Mouse (Mus musculus): ENCODE results near the gene Prr9. TPM values are rescaled to one million over a fixed set of nuclear protein-coding genes. Genes with fewer than 3 reads are reported as not detected.

The Prr9 gene
- polyA plus RNA-seq, 1 experiment from 2014 or later: not detected

DNA sequence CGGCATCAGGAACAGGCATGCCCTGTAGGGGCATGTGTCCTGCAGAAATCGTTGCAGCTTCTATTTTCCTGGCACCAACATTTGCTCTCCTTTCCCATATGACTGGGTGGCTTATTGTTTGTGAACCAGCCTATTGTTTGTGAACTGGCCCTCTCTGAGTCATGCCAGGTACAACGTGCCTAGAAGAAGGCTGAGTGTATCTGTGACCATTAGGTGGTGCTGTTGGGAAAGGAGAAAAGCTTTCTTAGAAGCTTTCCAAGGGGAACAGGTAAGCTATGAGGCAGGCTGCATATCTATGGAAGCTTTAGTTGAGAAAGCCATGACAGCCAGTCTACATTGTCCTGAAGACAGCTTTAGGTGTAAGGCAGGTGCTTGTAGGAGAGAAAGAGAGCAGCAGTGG lies 5.8 kb downstream of the Prr9 start:
- no peaks in the 10 kb centered on the region for H3K9me3 ChIP-seq (ENCODE audit: control insufficient read depth, low read length)
- H3K27me3 ChIP-seq (ENCODE audit: control insufficient read depth, insufficient read depth, low read length): no peaks in the 10 kb centered on the region
- no peak overlapping the region for H3K4me2 ChIP-seq (ENCODE audit: low read length)
- no peaks in the 10 kb centered on the region for H3K36me3 ChIP-seq (ENCODE audit: control insufficient read depth, insufficient read depth, low read length)
- H3K9ac ChIP-seq (ENCODE audit: low read length): no peak overlapping the region
- ATAC-seq (ENCODE audit: insufficient number of reproducible peaks, insufficient read depth, low FRiP score, low read depth): no peak
- WGBS: 30% methylated on average over 3 of the region's 3 CpGs
- H3K4me1 ChIP-seq (ENCODE audit: control insufficient read depth in 2 of 2, insufficient read depth in 2 of 2, low read length in 2 of 2): no peaks in the 10 kb centered on the region
- H3K4me3 ChIP-seq (ENCODE audit: control insufficient read depth in 1 of 2, insufficient read depth in 1 of 2, low read depth in 1 of 2, low read length in 2 of 2): no peak overlapping the region
- no peak overlapping the region for H3K27ac ChIP-seq (replicated peaks in 1 of 2; ENCODE audit: control insufficient read depth in 1 of 2, insufficient read depth in 1 of 2, low read depth in 2 of 2, low read length in 2 of 2)

DNA sequence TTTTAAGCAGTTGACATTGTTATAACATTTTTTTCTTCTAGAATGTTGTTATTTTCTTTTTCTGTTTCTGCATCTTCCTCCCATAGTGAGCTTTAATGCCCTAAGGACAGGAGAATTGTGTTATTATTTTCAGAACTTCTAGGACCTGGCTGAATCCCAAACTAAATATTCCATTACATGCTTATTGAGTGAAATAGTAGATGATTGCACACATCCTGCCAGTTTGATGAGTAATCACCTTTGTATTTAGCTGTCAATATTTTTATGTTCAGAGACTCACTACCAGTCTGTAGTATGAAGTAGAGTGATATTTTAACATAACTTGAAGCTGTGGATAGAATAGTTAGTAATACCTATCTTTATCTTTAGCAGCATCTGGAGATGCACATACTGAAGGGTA lies 12.2 kb downstream of the Prr9 start:
- Histone ChIP-seq H3K9ac (ENCODE audit: low read length) (no peak overlapping the region), H3K36me3 (ENCODE audit: control insufficient read depth, insufficient read depth, low read length) (no peaks in the 10 kb centered on the region), H3K4me3 (ENCODE audit: control insufficient read depth in 1 of 2, insufficient read depth in 1 of 2, low read depth in 1 of 2, low read length in 2 of 2) (no peak overlapping the region), H3K27me3 (ENCODE audit: control insufficient read depth, insufficient read depth, low read length) (no peaks in the 10 kb centered on the region), H3K4me2 (ENCODE audit: low read length) (no peak overlapping the region), H3K4me1 (ENCODE audit: control insufficient read depth in 2 of 2, insufficient read depth in 2 of 2, low read length in 2 of 2) (no peaks in the 10 kb centered on the region), H3K9me3 (ENCODE audit: control insufficient read depth, low read length) (no peaks in the 10 kb centered on the region), H3K27ac (replicated peaks in 1 of 2; ENCODE audit: control insufficient read depth in 1 of 2, insufficient read depth in 1 of 2, low read depth in 2 of 2, low read length in 2 of 2) (no peak overlapping the region)
- no peak for ATAC-seq (ENCODE audit: insufficient number of reproducible peaks, insufficient read depth, low FRiP score, low read depth)

DNA sequence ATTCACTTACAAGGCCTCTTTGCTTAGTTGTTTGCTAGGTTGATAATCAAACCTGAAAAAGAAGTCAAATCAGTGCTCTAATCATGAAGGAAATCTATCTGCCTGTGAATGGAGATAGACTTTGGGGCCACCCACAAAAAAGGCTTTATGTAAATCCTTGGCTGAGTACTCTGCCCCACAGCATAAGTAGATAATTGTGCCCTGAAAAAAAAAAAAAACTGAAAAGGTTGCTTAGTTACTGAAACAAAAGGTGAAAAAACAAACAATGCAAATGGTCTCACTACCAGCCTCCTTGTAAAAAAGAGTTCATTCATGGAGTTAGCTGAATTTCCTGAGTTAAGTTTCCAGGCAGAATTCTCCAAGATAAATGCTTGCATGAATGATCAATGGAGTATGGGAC lies 13.0 kb downstream of the Prr9 start:
- Histone ChIP-seq H3K36me3 (ENCODE audit: control insufficient read depth, insufficient read depth, low read length) (no peaks in the 10 kb centered on the region), H3K9me3 (ENCODE audit: control insufficient read depth, low read length) (no peaks in the 10 kb centered on the region)
- ATAC-seq (ENCODE audit: insufficient number of reproducible peaks, insufficient read depth, low FRiP score, low read depth): no peak

DNA sequence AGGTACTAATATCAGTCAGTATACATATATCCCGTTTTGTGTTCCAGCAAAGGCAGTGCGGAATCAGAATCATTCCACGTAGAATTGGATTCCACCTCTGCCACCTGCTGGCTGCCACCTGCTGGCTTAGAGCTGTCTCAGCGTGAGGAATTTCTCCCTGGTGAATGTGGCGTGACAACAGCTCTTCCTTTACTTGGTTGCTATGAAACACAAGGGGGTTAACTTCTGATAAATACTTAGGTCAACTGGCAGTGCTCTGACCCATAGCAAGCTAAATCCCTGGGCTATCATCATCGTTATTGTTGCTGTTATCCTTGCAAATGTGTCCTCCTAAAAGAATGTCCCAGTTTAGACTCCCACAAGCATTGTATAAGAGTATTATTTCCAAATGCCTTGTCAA lies 17.2 kb downstream of the Prr9 start:
- Histone ChIP-seq H3K4me1 (ENCODE audit: control insufficient read depth in 2 of 2, insufficient read depth in 2 of 2, low read length in 2 of 2) (no peaks in the 10 kb centered on the region), H3K27ac (replicated peaks in 1 of 2; ENCODE audit: control insufficient read depth in 1 of 2, insufficient read depth in 1 of 2, low read depth in 2 of 2, low read length in 2 of 2) (no peak overlapping the region), H3K9ac (ENCODE audit: low read length) (no peak overlapping the region), H3K4me2 (ENCODE audit: low read length) (no peak overlapping the region), H3K4me3 (ENCODE audit: control insufficient read depth in 1 of 2, insufficient read depth in 1 of 2, low read depth in 1 of 2, low read length in 2 of 2) (no peak overlapping the region), H3K27me3 (ENCODE audit: control insufficient read depth, insufficient read depth, low read length) (no peaks in the 10 kb centered on the region), H3K36me3 (ENCODE audit: control insufficient read depth, insufficient read depth, low read length) (no peaks in the 10 kb centered on the region), H3K9me3 (ENCODE audit: control insufficient read depth, low read length) (no peaks in the 10 kb centered on the region)
- WGBS: 5% methylated on average over 6 of the region's 6 CpGs
- no peak for ATAC-seq (ENCODE audit: insufficient number of reproducible peaks, insufficient read depth, low FRiP score, low read depth)

More for the DNA sequence above, 13.0 kb downstream of the Prr9 start:
- Histone ChIP-seq H3K4me1 (ENCODE audit: control insufficient read depth in 2 of 2, insufficient read depth in 2 of 2, low read length in 2 of 2) (no peaks in the 10 kb centered on the region), H3K4me2 (ENCODE audit: low read length) (no peak overlapping the region), H3K4me3 (ENCODE audit: control insufficient read depth in 1 of 2, insufficient read depth in 1 of 2, low read depth in 1 of 2, low read length in 2 of 2) (no peak overlapping the region), H3K27ac (replicated peaks in 1 of 2; ENCODE audit: control insufficient read depth in 1 of 2, insufficient read depth in 1 of 2, low read depth in 2 of 2, low read length in 2 of 2) (no peak overlapping the region), H3K27me3 (ENCODE audit: control insufficient read depth, insufficient read depth, low read length) (no peaks in the 10 kb centered on the region), H3K9ac (ENCODE audit: low read length) (no peak overlapping the region)

DNA sequence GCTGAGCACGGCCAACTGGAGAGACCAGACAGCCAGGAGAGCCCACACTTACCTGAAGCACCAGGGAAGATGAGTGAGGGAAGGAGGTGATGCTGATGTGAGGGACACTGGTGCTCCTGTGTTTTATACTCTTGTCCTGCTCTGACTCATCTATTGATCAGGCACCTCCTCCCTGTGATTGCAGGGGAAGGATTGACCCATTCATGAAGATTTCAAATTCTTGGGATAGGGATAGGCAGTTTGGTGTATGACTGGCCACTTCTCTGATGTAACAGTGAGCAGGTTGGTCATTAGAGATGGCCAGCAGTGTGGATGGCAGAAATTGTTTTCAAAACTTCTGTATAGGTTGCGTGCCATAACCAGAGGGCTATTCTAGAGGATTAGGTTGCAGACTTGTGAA lies 40.7 kb downstream of the Prr9 start, which contains the start of gene Lor:
Gene Lor, minus strand, starts transcription at position 101 of the 400 bp plus-strand sequence.
- Histone ChIP-seq H3K27ac (replicated peaks in 1 of 2; ENCODE audit: control insufficient read depth in 1 of 2, insufficient read depth in 1 of 2, low read depth in 2 of 2, low read length in 2 of 2) (no peak within 1 kb of the TSS), H3K9ac (ENCODE audit: low read length) (no peak within 1 kb of the TSS), H3K4me2 (ENCODE audit: low read length) (peak within 1 kb of the TSS; percentile 98), H3K36me3 (ENCODE audit: control insufficient read depth, insufficient read depth, low read length) (no peaks in the 10 kb centered on the region), H3K4me3 (ENCODE audit: control insufficient read depth in 1 of 2, insufficient read depth in 1 of 2, low read depth in 1 of 2, low read length in 2 of 2) (peak within 1 kb of the TSS in 1 of 2 experiments; percentile 77; a peak in 3 of 4 replicates), H3K27me3 (ENCODE audit: control insufficient read depth, insufficient read depth, low read length) (peaks cover 31% of the 10 kb centered on the region), H3K4me1 (ENCODE audit: control insufficient read depth in 2 of 2, insufficient read depth in 2 of 2, low read length in 2 of 2) (peaks cover 2 to 3% of the 10 kb centered on the region in 2 experiments; a peak in 2 of 4 replicates), H3K9me3 (ENCODE audit: control insufficient read depth, low read length) (no peaks in the 10 kb centered on the region)
- ATAC-seq (ENCODE audit: insufficient number of reproducible peaks, insufficient read depth, low FRiP score, low read depth): no peak
- WGBS: 81% methylated on average over 2 of the region's 2 CpGs

DNA sequence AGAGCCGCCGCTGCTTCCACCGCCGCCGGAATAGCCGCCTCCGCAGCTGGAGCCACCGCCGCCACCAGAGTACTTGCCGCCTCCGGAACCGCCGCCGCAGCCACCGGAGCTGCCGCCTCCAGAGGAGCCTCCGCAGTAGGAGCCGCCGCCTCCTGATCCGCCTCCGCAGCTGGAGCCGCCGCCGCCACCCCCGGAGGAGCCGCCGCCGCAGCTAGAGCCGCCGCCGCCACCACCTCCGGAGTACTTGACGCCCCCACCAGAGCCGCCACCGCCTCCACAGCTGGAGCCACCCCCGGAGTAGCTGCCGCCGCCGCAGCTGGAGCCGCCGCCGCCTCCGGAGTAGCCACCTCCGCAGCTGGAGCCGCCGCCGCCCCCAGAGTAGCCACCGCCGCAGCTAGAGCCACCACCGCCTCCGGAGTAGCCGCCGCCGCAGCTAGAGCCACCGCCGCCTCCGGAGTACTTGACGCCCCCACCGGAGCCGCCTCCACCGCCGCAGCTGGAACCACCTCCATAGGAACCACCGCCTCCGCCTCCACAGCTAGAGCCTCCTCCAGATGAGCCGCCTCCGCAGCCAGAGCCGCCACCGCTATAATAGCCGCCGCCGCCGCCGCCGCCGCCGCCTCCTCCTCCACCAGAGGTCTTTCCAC lies 42.3 kb downstream of the Prr9 start:
- H3K4me3 ChIP-seq (ENCODE audit: control insufficient read depth in 1 of 2, insufficient read depth in 1 of 2, low read depth in 1 of 2, low read length in 2 of 2): peak overlapping the region; percentile 77 to 81
- peak overlapping the region in 1 of 2 experiments; percentile 44; a peak in 2 of 4 replicates for H3K27ac ChIP-seq (replicated peaks in 1 of 2; ENCODE audit: control insufficient read depth in 1 of 2, insufficient read depth in 1 of 2, low read depth in 2 of 2, low read length in 2 of 2)
- no peaks in the 10 kb centered on the region for H3K9me3 ChIP-seq (ENCODE audit: control insufficient read depth, low read length)
- peak overlapping the region; percentile 70 for H3K9ac ChIP-seq (ENCODE audit: low read length)
- peak overlapping the region; percentile 98 for H3K4me2 ChIP-seq (ENCODE audit: low read length)
- ATAC-seq (ENCODE audit: insufficient number of reproducible peaks, insufficient read depth, low FRiP score, low read depth): peak; percentile 58
- peaks cover 31% of the 10 kb centered on the region for H3K27me3 ChIP-seq (ENCODE audit: control insufficient read depth, insufficient read depth, low read length)
- peaks cover 2 to 3% of the 10 kb centered on the region in 2 experiments; a peak in 2 of 4 replicates for H3K4me1 ChIP-seq (ENCODE audit: control insufficient read depth in 2 of 2, insufficient read depth in 2 of 2, low read length in 2 of 2)
- WGBS: under 1% methylated on average over 61 of the region's 76 CpGs
- no peaks in the 10 kb centered on the region for H3K36me3 ChIP-seq (ENCODE audit: control insufficient read depth, insufficient read depth, low read length)

DNA sequence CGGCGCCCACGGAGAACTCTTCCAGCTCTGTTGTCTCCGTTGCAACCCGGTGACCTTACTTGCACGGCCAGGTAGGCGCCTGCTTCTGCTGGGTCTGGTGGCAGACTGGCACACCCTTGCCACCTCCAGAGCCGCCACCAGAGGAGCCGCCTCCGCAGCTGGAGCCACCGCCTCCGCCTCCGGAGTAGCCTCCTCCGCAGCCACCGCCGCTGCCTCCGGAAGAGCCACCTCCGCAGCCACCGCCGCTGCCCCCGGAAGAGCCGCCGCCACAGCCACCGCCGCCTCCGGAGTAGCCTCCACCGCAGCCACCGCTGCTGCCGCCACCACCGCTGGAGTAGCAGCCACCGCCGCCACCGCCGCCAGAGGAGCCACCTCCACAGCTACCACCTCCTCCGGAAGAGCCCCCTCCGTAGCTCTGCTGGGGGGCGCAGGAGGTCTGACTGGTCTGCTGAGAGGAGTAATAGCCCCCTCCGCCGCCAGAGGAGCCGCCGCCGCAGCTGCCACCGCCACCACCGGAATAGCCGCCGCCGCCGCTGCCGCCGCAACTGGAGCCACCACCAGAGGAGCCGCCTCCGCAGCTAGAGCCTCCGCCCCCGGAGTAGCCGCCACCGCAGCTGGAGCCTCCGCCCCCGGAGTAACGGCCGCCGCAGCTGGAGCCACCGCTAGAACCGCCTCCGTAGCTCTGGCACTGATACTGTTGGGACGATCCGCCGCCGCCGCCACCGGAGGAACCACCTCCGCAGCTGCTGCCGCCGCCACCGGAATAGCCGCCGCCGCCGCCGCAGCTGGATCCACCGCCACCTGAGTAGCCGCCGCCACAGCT lies 43.1 kb downstream of the Prr9 start:
- H3K27me3 ChIP-seq (ENCODE audit: control insufficient read depth, insufficient read depth, low read length): peaks cover 31% of the 10 kb centered on the region
- H3K9ac ChIP-seq (ENCODE audit: low read length): peak overlapping the region; percentile 70
- H3K36me3 ChIP-seq (ENCODE audit: control insufficient read depth, insufficient read depth, low read length): no peaks in the 10 kb centered on the region
- H3K4me1 ChIP-seq (ENCODE audit: control insufficient read depth in 2 of 2, insufficient read depth in 2 of 2, low read length in 2 of 2): peaks cover 2 to 3% of the 10 kb centered on the region in 2 experiments; a peak in 2 of 4 replicates
- no peaks in the 10 kb centered on the region for H3K9me3 ChIP-seq (ENCODE audit: control insufficient read depth, low read length)
- WGBS: under 1% methylated on average over 74 of the region's 82 CpGs
- peak overlapping the region in 1 of 2 experiments; percentile 44; a peak in 2 of 4 replicates for H3K27ac ChIP-seq (replicated peaks in 1 of 2; ENCODE audit: control insufficient read depth in 1 of 2, insufficient read depth in 1 of 2, low read depth in 2 of 2, low read length in 2 of 2)
- peak overlapping the region; percentile 77 to 81 for H3K4me3 ChIP-seq (ENCODE audit: control insufficient read depth in 1 of 2, insufficient read depth in 1 of 2, low read depth in 1 of 2, low read length in 2 of 2)
- peak overlapping the region; percentile 98 for H3K4me2 ChIP-seq (ENCODE audit: low read length)
- ATAC-seq (ENCODE audit: insufficient number of reproducible peaks, insufficient read depth, low FRiP score, low read depth): peak; percentile 72; the same call in 1 of the 2 replicates

Measured in heart, embryonic 14.5 days (tissue).